Mouse (Mus musculus): ENCODE measurements at regions not wholly inside any gene's neighbourhood (a gene's known extent, or its start where the extent isn't known, plus 50 kb on each side); places are given as distances from the start of the nearest gene placed in this dataset.
"Not testable (repeated sequence)": the region's sequence is repeated elsewhere in the genome, so short reads cannot be mapped to it uniquely, and the experiment has no call there.

GRCm38 (mm10) chr8:20495542-20495941 is 119.2 kb upstream of the Gm21119 start:
- not testable (repeated sequence) for DNase-seq (ENCODE audit: low spot score)

DNA sequence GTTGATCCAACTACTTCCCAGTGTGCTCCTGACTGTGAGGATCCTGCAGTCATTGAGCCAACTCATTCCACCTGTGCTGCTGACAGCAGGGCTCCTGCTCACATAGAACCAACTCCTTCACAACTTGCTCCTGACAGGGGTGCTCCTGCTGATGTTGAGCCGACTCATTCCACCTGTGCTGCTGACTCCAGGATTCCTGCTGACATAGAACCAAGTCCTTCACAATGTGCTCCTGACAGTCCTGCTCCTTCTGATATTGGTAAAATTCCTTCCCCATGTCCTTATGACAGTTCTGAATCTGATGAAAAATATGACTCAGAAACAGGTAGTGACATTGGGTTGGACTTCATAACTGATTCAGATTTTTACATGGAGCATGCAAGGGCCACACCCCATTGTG is 100.8 kb upstream of the Gm21119 start:
- not testable (repeated sequence) for DNase-seq (ENCODE audit: low spot score)

- DNase-seq (ENCODE audit: low spot score), result not testable (repeated sequence)
Observed at GRCm38 (mm10) chr8:20516324-20516830, 98.3 kb upstream of the Gm21119 start.

- not testable (repeated sequence) for DNase-seq (ENCODE audit: low spot score)
Observed at GRCm38 (mm10) chr8:20517551-20517950, 97.2 kb upstream of the Gm21119 start.

GRCm38 (mm10) chr8:20524539-20524938 is 90.2 kb upstream of the Gm21119 start:
- not testable (repeated sequence) for DNase-seq (ENCODE audit: low spot score)

DNA sequence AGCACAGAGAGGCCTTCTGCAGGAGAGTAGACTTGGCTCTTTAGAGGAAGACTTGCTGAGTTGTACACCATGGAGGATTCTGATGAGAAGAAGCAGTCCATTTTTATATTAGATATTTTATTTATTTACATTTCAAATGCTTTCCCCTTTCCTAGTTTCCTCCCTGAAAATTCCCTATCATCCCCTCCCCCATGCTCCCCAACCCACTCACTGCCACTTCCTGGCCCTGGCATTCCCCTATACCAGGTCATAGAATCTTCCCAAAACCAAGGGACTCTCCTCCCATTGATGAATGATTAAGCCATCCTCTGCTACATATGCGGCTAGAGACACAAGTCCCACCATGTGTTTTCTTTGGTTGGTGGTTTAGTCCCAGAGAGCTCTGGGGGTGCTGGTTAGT is 85.7 kb upstream of the Gm21119 start:
- not testable (repeated sequence) for DNase-seq (ENCODE audit: low spot score)

- DNase-seq (ENCODE audit: low spot score), result not testable (repeated sequence)
Observed at GRCm38 (mm10) chr8:20539031-20539430, 75.7 kb upstream of the Gm21119 start.

GRCm38 (mm10) chr8:20544084-20544483 is 70.6 kb upstream of the Gm21119 start:
- not testable (repeated sequence) for DNase-seq (ENCODE audit: low spot score)

DNA sequence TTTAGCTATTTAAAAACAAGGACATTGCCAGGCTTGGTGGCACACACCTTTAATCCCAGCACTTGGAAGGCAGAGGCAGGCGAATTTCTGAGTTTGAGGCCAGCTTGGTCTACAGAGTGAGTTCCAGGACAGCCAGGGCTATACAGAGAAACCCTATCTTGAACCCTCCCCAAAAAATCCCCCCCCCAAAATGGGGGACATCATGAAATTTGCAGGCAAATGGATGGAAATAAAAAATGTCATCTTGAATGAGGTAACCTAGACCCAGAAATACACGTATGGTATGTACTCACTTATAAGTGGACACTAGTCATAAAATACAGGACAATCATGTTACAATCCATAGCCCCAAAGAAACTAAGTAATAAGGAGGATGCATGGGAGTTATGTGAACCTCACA is 69.4 kb upstream of the Gm21119 start:
- not testable (repeated sequence) for DNase-seq (ENCODE audit: low spot score)

GRCm38 (mm10) chr8:20546401-20546800 is 68.3 kb upstream of the Gm21119 start:
- not testable (repeated sequence) for DNase-seq (ENCODE audit: low spot score)

DNA sequence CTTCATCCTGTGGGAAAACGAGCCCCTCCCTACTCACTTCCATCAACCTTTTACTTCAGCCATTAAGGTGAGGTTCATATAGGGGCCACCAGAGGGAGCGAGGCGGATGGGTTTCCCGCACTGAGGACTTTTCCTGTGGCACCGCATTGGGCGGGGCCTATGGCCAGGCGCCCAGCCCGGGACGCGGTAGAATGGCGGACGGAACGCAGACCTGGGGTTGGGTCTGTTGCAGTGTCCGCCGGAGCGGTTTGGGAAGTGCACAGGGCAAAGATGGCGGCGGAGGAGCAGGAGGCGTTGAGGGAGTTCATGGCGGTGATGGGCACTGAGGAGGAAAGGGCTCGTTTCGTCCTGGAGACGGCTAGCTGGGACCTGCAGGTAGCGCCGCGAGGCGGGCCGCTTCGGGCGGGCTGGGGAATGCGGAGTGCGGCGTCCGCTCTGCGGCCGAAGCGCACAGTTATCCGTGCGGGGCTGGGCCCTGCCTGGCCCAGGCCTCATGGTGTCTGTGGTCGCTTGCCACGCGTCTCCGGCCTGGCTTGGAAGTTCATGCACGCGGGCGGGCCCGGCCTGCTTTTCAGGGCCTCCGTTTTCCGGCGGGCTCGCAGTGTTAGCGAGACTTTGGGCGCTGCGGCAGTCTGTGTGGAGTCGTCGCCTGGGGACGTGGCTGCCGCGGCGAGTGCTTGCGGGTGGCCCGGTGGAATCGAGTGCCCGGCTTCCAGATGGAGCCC is 64.5 kb upstream of the Gm21119 start:
- not testable (repeated sequence) for DNase-seq (ENCODE audit: low spot score)

DNA sequence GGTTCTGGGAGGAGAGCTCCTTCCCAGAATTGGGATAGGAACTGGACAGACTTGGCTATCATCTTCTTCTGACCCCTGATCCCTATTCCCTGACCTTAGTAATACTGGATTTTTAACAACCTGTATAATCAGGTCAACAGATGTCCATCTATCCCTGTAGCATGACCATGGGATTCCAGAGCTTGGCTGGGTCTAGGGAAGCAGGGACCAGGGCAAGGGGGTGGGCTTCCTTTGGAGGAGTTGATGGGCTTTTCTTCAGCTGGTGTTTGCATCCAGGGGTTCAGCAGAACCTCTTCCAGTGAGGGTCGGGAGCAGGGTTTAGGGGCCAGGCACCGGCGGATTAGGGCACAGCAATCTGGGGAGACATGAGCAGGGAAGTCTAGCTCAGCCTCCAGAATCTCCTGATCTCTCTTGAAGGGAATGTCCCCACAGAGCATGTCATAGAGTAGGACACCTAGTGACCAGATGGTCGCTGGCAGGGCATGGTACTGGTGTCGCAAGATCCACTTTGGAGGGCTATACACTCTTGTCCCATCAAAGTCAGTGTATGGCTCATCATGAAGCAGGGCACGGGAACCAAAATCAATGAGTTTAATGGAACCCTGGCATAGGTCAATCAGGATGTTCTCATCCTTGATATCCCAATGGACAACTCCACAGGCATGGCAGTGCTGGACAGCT is 58.1 kb upstream of the Gm21119 start:
- DNase-seq (ENCODE audit: low spot score), result not testable (repeated sequence)

DNA sequence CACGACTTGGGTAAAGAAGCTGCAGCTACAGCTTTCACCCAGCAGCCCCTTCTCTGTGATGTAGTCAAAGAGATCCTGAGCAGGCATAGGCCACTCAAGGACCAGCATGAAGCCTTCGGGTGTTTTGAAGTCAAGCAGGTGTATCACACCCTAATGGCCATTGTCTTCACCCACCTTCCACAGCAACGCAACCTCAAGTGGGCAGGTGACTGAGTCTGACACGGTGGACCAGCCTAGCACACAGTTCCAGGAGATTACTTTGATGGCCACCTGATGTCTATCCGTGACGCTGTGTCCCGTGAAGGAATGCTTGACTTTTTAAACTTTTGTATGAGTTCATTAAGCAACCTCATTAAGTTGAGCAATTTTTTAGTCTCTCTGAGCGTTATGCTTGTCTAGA is 57.5 kb upstream of the Gm21119 start:
- DNase-seq (ENCODE audit: low spot score), result peak; percentile 0

- not testable (repeated sequence) for DNase-seq (ENCODE audit: low spot score)
Observed at GRCm38 (mm10) chr8:20557609-20558008, 57.1 kb upstream of the Gm21119 start.

Measured in retina, embryonic 14.5 days (tissue).